ENCODE assay signal across 12 mouse cellular contexts in the genomic region with DNA sequence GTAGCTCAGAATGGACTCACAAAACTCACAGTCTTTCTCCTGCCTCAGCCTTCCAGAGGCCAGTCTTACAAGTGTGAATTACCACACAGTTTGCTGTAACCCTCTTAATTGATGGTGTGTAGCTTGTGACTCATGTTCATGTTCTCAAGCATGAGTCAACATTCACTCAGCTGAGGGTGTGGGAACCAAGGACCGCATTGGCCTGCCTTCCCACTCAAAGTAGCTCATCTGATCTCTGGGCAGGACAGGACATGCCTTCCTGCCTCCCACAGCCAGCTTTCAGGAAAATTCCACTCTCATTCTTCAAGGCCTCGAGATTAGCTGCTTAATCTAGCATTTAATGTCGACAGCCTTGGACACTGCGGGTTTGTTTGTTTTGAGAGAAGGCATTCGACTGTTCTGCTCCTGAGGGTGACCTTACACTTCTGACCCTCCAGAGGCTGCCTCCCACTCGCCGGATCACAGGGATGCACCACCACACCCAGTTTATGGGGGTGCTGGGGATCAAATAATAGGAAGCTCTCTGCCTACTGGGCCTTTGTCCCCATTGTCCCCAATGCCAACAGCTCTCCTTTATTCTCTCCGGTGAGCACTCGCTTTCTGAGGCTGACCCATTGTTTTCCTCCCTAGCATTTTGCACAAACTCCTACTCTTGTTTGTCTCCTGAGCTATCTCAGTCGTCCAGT. TPM values are rescaled to one million over a fixed set of nuclear protein-coding genes. Genes with fewer than 3 reads are reported as not detected.
DNase-seq lines count a peak whose midpoint lies in the region; ATAC-seq and TF ChIP-seq lines count a peak whose summit lies in the region.
"Had no signal": no experiment of that assay in that cellular context is flagged by ENCODE, and none has a peak within 500 bp of the region (broad histone marks: within the 10 kb centered on the region; RNA-seq: fewer than 3 reads in every experiment).

No protein-coding gene starts in this region.

- ATAC-seq in midbrain, postnatal 0 days (ENCODE audit: low FRiP score) = no peak

- no peak for TF ChIP-seq CTCF in olfactory bulb, adult 2 months (IDR thresholded peaks at IDR 0.05; ENCODE audit: insufficient read depth, low read depth, low read length)
- no peak for TF ChIP-seq CTCF in midbrain, postnatal 0 days (IDR thresholded peaks at IDR 0.05)

- H3K9me3 ChIP-seq in midbrain, postnatal 0 days (ENCODE audit: low read length) = no peaks in the 10 kb centered on the region
- H3K9me3 ChIP-seq: embryonic facial prominence, embryonic 13.5 days had no signal

- H3K4me1 ChIP-seq in olfactory bulb, adult 2 months (ENCODE audit: control insufficient read depth, insufficient read depth, low read length) = peaks cover 3% of the 10 kb centered on the region; the same call in 1 of the 2 replicates
- H3K4me1 ChIP-seq in midbrain, postnatal 0 days (ENCODE audit: insufficient read depth, low read length) = no peaks in the 10 kb centered on the region
- H3K4me1 ChIP-seq: embryonic facial prominence, embryonic 13.5 days had no signal

- H3K4me3 ChIP-seq in olfactory bulb, adult 2 months (ENCODE audit: insufficient read depth, low read depth, low read length) = no peak overlapping the region
- no peak overlapping the region for H3K4me3 ChIP-seq in midbrain, postnatal 0 days (ENCODE audit: low read depth, low read length)
- H3K4me3 ChIP-seq: embryonic facial prominence, embryonic 13.5 days had no signal

- no peaks in the 10 kb centered on the region for H3K27me3 ChIP-seq in midbrain, postnatal 0 days (ENCODE audit: insufficient read depth, low read length)
- H3K27me3 ChIP-seq: embryonic facial prominence, embryonic 13.5 days had no signal

- H3K27ac ChIP-seq in olfactory bulb, adult 2 months (ENCODE audit: insufficient read depth, low read depth, low read length) = peak overlapping the region; percentile 60
- H3K27ac ChIP-seq in midbrain, postnatal 0 days (ENCODE audit: low read depth, low read length) = no peak overlapping the region
- H3K27ac ChIP-seq: embryonic facial prominence, embryonic 13.5 days had no signal

- H3K4me2 ChIP-seq in midbrain, postnatal 0 days (ENCODE audit: low read depth, low read length, poor library complexity, severe bottlenecking) = no peak overlapping the region
- H3K4me2 ChIP-seq: embryonic facial prominence, embryonic 13.5 days had no signal

- H3K9ac ChIP-seq in midbrain, postnatal 0 days (replicated peaks; ENCODE audit: low read length, poor library complexity, severe bottlenecking) = no peak overlapping the region
- H3K9ac ChIP-seq: embryonic facial prominence, embryonic 13.5 days had no signal

- no peak for TF ChIP-seq POLR2A in olfactory bulb, adult 2 months (IDR thresholded peaks at IDR 0.05; ENCODE audit: insufficient read depth, low read depth, low read length)

- WGBS in olfactory bulb, adult 2 months = 52% methylated on average over 10 of the region's 10 CpGs
- WGBS in midbrain, postnatal 0 days = 44% methylated on average over 10 of the region's 10 CpGs

- DNase-seq in lung, adult 18-20 months = peak; percentile 37 to 45
- no peak for DNase-seq in lung, postnatal 4 days
- DNase-seq in ES-CJ7 (ENCODE audit: low read depth, low spot score) = peak; percentile 90
- DNase-seq in fibroblast of lung, adult 2 months (ENCODE audit: low read depth) = peak; percentile 49
- DNase-seq in midbrain, postnatal 0 days (ENCODE audit: low spot score) = no peak
- DNase-seq in cerebellum, postnatal 36 days = no peak
- DNase-seq in right cerebral cortex, postnatal 10 days (ENCODE audit: low spot score in 2 of 2) = no peak
- DNase-seq: heart, postnatal 36 days; liver; right cerebral cortex, postnatal 14 days had no signal

- H3K36me3 ChIP-seq in midbrain, postnatal 0 days (ENCODE audit: insufficient read depth, low read length) = no peaks in the 10 kb centered on the region
- H3K36me3 ChIP-seq: embryonic facial prominence, embryonic 13.5 days had no signal

RNA-seq across cellular contexts. Expression of gene Atf7ip, which starts 6.5 kb away (rescaled TPM):
- 143 TPM in 1 of 2 replicates, not detected in the other for polyA plus RNA-seq in olfactory bulb, adult 2 months (2012; ENCODE audit: insufficient read depth, insufficient read length, low replicate concordance, missing spikeins)
- total RNA-seq in midbrain, postnatal 0 days (2014; rRNA removed) = 43.1 and 55.2 TPM in 2 replicates
- polyA plus RNA-seq in midbrain, postnatal 0 days (2015; fragmentation: Nextera tagmentation; extraction: Ambion mirVana) = 18.9 and 28.7 TPM in 2 replicates

Comparison
In these comparisons a context has a peak if more than half of its experiments do, and no peak if none do; other contexts are left out.
1. DNase-seq: peak in lung, adult 18-20 months (2 of 2), ES-CJ7 (single experiment) and fibroblast of lung, adult 2 months (single experiment); none in lung, postnatal 4 days (0 of 2), midbrain, postnatal 0 days (single experiment), cerebellum, postnatal 36 days (0 of 2) and right cerebral cortex, postnatal 10 days (0 of 2).